Mouse (Mus musculus) C2C12 (cell line): ENCODE measurements around the gene Sardh. TPM values are rescaled to one million over a fixed set of nuclear protein-coding genes. Genes with fewer than 3 reads are reported as not detected.

Experiments used
- H3K27me3 ChIP-seq: one replicate; pipeline ENCODE4 v1.6.1; 2011; ENCODE audit not compliant: control insufficient read depth, insufficient read depth, insufficient read length
- H3K36me3 ChIP-seq: one replicate; pipeline ENCODE4 v1.6.1; 2011; ENCODE audit not compliant: control insufficient read depth, insufficient read depth
- H3K4me3 ChIP-seq: one replicate; pipeline ENCODE4 v1.5.1; 2011; ENCODE audit warnings: mild to moderate bottlenecking, control low read depth; ENCODE audit not compliant: poor library complexity, insufficient read depth, severe bottlenecking
- H3K79me2 ChIP-seq: one replicate; pipeline ENCODE4 v1.6.1; 2011; ENCODE audit not compliant: control insufficient read depth, insufficient read depth
- H3K79me3 ChIP-seq: one replicate; pipeline ENCODE4 v1.6.1; 2011; ENCODE audit warnings: low read depth, control low read depth
- H3ac ChIP-seq: one replicate; pipeline ENCODE3; 2011; ENCODE audit warnings: low read depth; ENCODE audit not compliant: control insufficient read depth, insufficient read length
- CEBPB ChIP-seq: IDR thresholded peaks from one replicate; pipeline ENCODE4 v1.6.1; 2011; ENCODE audit warnings: low read depth, mild to moderate bottlenecking, control low read depth, moderate library complexity
- CTCF ChIP-seq: IDR thresholded peaks from one replicate; pipeline ENCODE4 v1.5.1; 2011; ENCODE audit not compliant: control insufficient read depth, insufficient read depth, insufficient read length
- FOSL1 ChIP-seq: IDR thresholded peaks from one replicate; pipeline ENCODE4 v1.8.0; 2011; ENCODE audit warnings: mild to moderate bottlenecking, low read length; ENCODE audit not compliant: poor library complexity, insufficient read depth, severe bottlenecking
- MAX ChIP-seq: IDR thresholded peaks from one replicate; pipeline ENCODE4 v1.6.1; 2011; ENCODE audit warnings: mild to moderate bottlenecking, control low read depth
- MYOD1 ChIP-seq: IDR thresholded peaks from one replicate; pipeline ENCODE4 v1.6.1; 2011; ENCODE audit warnings: low read depth; ENCODE audit not compliant: control insufficient read depth, insufficient read length
- MYOG ChIP-seq: IDR thresholded peaks from one replicate; pipeline ENCODE4 v1.6.1; 2011; ENCODE audit not compliant: control insufficient read depth, insufficient read length; ENCODE audit errors: extremely low read depth
- USF1 ChIP-seq: IDR thresholded peaks from one replicate; pipeline ENCODE4 v1.6.1; 2011; ENCODE audit warnings: low read depth, mild to moderate bottlenecking, control low read depth, moderate library complexity
- polyA plus RNA-seq: library from polyadenylated mRNA; unstranded; fragments of >200 nt; fragmentation: generic; extraction: Trizol; gene quantifications from one replicate; pipeline ENCODE4 v1.2.1, GENCODE M21; 2012; ENCODE audit warnings: missing spikeins

Gene Sardh
- polyA plus RNA-seq, 1 experiment: 8.7 TPM

DNA sequence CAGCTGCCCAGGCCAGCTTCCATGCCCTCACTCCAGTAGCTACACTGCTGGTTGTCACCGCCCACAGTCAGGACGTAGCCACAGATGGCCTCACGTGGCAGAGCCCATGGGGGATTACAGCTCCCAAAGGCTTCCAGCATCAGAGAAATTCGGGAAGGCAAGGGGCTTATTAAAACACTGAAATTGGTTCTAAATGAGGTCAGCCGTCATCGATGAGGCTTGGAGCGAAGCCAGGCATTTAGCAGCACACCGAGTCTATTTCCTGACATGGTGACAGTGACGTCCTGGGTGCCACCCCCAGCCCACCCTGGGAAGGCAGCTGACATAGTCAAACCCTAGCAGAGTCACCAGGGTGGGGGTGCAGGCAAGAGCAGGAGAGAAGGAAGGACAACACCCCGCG lies 85.5 kb downstream of the Sardh start:
- no peak overlapping the region for H3ac ChIP-seq
- peaks cover 45% of the 10 kb centered on the region for H3K27me3 ChIP-seq
- TF ChIP-seq CTCF (no peak), FOSL1 (no peak), CEBPB (no peak), MYOG (no peak), MAX (no peak), MYOD1 (no peak), USF1 (no peak)
- no peaks in the 10 kb centered on the region for H3K79me2 ChIP-seq
- H3K4me3 ChIP-seq: no peak overlapping the region
- H3K36me3 ChIP-seq: no peaks in the 10 kb centered on the region
- no peaks in the 10 kb centered on the region for H3K79me3 ChIP-seq

DNA sequence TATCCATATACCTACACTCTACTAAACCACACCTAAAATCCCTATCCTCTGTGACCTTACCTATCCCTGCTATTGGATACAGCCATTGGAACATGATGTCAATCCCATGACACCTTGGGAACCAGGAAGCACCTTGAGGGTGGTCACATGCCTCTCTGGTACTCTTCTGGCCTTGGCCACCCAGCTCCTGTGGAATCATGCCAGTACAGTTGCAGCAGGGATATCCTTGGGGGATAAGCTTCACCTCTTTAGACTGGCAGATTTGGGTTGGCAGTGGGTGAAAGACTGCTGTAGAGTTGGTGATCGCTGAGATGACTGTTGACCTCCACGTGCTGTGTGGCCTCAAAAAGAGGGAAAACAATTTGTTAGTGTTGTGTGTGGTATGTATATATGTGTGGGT lies 86.6 kb downstream of the Sardh start:
- TF ChIP-seq USF1 (no peak), MAX (no peak), FOSL1 (no peak), MYOD1 (no peak), CEBPB (no peak), MYOG (no peak), CTCF (no peak)
- H3K36me3 ChIP-seq: no peaks in the 10 kb centered on the region
- H3K4me3 ChIP-seq: no peak overlapping the region
- no peak overlapping the region for H3ac ChIP-seq
- no peaks in the 10 kb centered on the region for H3K79me2 ChIP-seq
- no peaks in the 10 kb centered on the region for H3K79me3 ChIP-seq
- H3K27me3 ChIP-seq: peaks cover 41% of the 10 kb centered on the region

DNA sequence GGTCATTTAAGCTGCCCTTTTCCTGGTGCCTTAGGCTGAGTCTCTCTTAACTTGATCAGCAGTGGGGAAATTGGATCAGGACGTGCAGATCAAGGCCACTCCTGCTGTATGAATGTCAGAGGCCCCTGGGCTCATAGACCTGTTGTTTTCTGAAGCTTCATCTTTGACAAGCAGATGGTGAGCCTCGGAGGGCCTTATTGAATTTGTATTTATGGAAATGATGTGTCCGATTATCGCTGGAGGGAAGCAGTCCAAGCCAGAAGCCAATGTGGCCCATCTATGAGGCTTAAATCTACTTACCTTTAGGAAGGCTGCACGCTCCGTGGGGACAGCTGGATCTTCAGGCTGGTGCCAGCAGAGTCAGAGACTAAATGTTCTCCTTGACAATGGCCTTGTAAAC lies 91.5 kb downstream of the Sardh start:
- Histone ChIP-seq H3K79me2 (no peaks in the 10 kb centered on the region), H3ac (no peak overlapping the region), H3K4me3 (no peak overlapping the region), H3K27me3 (peaks cover 30% of the 10 kb centered on the region), H3K79me3 (no peaks in the 10 kb centered on the region), H3K36me3 (no peaks in the 10 kb centered on the region)
- TF ChIP-seq CEBPB (no peak), FOSL1 (no peak), MYOD1 (no peak), MYOG (no peak), CTCF (no peak), USF1 (no peak), MAX (no peak)

DNA sequence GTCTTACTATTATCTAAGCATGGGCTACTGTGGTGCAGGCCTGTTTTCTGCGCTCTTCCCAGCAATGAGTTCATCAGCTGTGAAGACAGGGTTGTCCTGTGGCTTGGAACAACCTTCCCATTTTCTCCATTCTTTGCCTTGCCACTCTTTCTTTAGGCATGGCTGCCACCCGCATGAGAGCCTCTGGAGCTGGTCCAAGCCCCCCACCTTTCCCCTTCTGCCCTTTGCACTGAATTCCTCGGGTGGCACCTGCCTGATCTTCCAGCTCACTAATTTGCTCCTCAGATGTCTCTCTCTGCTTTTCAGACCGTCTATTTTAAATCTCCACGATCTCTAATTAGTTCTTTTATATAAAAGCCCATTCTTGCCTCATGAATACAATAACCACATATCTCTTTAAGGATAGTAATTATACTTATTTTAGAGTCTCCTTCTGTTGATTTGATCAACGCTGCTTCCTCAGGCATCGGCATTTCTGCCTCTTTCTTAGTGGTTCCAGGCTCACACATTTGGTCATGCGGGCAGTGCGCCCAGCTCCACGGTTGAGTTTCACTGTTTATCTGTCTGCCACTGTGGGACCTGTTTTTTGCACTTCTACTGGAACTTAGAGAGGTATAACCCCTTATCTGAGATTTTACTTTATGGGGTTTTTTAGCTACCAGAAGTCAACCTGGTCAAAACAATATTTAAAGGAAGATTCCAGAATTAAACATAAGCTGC lies 93.5 kb downstream of the Sardh start:
- Histone ChIP-seq H3ac (no peak overlapping the region), H3K79me2 (no peaks in the 10 kb centered on the region), H3K79me3 (no peaks in the 10 kb centered on the region), H3K27me3 (peaks cover 34% of the 10 kb centered on the region), H3K4me3 (no peak overlapping the region), H3K36me3 (no peaks in the 10 kb centered on the region)
- TF ChIP-seq FOSL1 (no peak), CTCF (no peak), MYOG (no peak), CEBPB (no peak), USF1 (no peak), MAX (no peak), MYOD1 (no peak)

DNA sequence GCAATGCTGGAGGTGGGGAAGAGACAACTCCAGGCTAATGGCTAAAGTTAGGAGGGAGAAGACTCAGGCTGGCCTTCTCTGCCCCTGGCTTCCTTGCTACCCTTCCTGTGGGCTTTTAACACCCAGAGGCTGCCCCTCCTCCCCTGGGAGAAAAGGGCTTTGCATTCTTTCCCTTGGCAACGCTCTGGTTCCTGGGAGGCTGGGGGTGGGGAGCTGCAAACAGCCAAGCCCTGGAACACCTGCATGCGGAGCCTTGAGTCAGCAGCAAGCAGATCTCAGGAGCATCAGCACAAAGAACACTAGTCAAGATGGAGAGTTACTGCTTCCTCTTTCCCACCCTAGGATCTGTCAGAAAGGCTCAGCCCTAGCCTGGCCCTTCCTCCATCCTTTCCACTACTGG lies 98.7 kb downstream of the Sardh start:
- TF ChIP-seq USF1 (no peak), MYOD1 (no peak), CTCF (no peak), MYOG (no peak), FOSL1 (no peak), CEBPB (no peak), MAX (no peak)
- Histone ChIP-seq H3K4me3 (no peak overlapping the region), H3K79me3 (no peaks in the 10 kb centered on the region), H3K27me3 (peaks cover 36% of the 10 kb centered on the region), H3ac (no peak overlapping the region), H3K79me2 (no peaks in the 10 kb centered on the region), H3K36me3 (no peaks in the 10 kb centered on the region)
